Mouse (Mus musculus) mesoderm, embryonic 11.5 days (tissue): ENCODE measurements around the gene Fam184b.
A peak's percentile ranks its signal among the peaks of the same experiment; 100 is the strongest.
"Not testable (repeated sequence)": the region's sequence is repeated elsewhere in the genome, so short reads cannot be mapped to it uniquely, and the experiment has no call there.

ENCODE experiments used
- DNase-seq: peaks from one replicate; pipeline ENCODE4 v3.0.0-alpha.2; 2012; ENCODE audit warnings: low read depth, low spot score

Fam184b gene

DNA sequence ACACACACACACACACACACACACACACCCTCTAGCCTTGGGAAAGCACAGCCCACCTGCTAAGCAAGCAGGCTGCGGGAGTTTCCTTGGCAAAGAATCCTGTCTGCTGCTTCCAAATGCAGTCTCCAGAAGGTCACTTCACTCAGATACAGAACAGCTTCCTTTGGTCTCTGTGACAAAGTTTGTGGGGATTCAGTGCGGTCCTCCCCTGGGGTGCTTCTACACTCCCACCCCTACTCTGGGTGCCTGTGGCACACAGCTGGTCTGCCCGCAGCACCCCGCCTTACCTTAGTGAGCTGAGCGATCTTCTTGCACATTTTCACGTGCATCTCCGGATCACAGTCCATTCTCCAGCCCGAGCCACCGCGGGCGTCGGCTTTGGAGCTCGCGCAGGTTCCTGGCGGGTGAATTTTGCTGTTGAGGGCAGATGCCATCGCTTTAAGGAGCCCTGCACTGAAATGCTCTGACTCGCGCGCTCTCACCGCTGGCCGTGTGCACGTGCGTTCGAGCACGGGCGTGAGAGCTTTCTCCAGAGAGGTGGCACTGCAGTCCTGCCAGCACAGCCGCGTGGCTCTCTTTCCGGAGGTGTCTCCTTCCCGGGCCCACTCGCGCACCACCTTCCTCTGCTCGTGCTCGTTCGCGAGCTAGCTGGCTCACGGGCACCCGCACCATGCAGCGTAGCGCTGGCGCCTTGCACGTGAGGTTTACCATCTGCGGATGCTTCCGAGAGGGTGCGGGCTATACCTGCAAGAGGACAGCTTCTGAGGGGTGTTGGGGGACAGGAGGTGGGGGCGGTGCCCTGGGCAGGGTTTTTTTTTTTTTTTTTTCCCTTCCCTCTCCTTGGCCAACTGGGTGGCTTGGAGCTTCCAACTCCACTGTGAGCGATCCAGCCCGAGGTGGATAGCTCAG lies at the start of gene Fam184b:
TSS of gene Fam184b (minus strand) at position 809 of the 909 bp plus-strand sequence.
- DNase-seq: peak; percentile 50

DNA sequence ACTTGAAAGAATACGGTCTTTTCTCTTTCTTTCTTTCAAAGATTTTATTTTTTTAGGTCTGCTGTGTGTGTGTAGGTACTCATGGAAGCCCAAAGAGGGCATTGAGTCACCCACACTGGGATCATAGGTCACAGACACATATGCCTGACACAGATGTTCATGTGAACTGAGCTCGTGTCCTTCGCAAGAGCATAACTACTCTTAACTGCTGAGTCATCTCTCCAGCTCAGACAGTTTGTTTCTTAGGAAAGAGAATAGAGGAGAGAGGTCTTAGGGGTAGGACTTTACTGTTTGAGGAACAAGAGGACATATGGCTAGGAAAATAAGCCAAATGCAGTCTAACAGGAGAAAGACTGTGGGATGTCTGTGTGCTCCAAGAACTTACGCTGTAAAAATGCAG lies 49.7 kb upstream of the Fam184b start:
- DNase-seq: no peak

DNA sequence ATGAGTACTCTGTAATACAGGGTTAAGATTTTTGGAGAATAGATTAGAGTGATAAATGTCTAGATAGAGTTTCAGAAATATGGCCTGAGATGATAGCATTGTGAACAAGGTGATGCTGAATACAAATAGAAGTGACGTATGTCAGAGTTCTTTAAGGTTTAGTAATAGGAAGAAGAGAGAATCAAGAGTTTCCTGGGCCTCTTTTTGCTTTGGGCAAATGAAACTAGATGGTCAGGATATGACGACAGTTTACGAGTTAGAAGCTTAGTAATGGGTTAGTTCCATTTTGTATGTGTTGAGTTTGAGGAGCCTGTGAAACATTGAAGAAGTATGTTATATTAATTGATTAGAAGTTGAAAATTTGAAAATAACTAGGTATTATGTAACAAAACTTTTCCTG lies 46.8 kb upstream of the Fam184b start:
- no peak for DNase-seq

DNA sequence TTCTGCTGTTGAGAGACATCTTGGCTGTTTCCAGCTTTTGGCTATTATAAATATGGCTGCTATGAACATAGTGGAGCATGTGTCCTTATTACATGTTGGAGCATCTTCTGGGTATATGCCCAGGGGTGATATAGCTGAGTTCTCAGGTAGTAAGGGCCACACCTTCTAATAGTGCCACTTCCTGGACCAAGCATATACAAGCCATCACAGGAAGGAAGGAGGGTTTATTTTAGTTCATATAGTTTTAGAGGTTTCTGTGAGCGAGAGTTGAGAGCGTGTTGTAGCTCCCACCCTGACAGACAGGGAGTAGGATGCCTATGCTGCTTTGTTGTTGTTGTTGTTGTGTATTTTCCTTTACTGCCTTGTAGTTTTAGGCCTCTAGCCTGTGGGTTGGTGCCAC lies 45.8 kb upstream of the Fam184b start:
- DNase-seq: no peak

DNA sequence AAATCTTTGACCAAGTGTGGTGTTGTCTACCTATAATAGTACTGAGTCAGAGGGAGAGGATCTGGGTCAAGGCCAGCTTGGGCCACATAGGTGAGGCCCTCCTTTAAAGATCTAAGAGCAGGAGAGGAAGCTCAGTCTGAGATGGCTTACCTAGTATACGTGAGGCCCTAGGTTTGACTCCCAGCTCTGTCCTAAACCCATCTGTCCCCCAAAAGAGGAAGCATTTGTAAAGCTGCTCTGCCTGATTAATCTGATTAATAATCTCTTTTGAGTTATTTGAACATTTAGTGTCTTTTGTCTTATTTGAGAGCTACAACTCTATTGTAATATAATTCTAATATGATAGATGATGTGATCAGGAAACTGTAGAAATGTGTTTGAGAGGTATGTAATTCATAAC lies 44.0 kb upstream of the Fam184b start:
- no peak for DNase-seq

- no peak for DNase-seq
Observed at GRCm38 (mm10) chr5:45679955-45680354, 40.5 kb upstream of the Fam184b start.

DNA sequence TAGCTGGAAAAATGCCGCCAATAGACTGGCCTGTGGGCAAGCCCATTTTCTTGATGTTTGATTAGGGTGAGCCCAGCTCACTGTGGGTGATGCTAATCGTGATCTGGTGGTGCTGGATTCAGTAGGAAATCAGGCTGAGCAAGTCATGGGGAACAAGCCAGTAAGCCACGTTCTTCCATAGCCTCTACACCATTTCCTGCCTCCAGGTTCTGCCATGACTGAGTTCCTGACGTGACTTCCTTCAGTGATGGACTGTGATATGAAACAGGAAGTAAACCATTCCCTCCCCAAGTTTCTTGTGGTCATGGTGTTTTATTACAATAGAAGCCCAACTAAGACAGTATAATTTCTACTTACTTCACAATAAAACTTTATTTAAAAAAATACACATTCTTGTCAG lies 38.2 kb upstream of the Fam184b start:
- no peak for DNase-seq

DNA sequence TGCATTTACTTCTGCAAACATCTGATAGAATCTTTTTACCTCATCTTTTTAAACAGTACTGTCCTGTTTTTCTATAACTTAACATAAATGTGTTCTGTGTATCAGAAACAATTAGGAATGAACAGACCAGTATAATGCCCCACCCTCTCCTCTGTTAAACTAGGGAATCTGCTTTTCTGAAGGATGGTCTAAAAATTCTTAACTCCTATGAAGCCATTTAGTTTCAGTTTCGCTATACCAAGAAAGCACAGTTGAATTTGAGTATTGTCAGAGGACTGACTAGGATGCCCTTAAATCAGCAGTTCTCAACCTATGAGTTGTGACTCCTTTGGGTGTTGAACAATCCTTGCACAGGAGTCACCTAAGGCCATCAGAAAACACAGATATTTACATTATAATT lies 35.6 kb upstream of the Fam184b start:
- no peak for DNase-seq

DNA sequence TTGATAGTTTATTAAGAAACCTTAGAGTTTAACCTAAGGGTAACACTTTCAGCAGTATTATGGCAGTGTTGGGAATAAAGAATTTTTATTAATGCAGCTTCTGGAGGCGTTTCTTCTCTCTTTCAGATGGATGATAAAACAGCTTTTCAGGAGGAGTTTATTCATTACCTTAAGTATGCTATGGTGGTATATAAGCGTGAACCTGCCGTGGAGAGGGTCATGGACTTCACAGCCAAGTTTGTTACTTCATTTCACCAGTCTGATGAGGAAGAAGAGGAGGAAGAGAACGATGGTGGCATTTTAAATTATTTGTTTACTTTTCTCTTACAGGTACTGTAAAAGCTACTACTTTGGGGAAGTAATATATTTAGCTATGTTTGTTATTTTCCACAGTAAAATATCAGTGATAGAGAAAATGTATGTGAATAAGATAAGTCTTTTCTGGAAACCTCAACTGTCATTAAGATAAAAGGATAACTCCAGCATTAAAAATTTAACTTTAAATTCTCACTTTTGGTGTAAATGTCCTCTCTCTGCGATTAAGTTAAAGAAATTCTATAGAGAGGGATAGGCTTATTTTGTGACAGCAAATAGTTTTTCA lies 31.6 kb upstream of the Fam184b start:
- DNase-seq: no peak

GRCm38 (mm10) chr5:45670280-45670670 lies 30.9 kb upstream of the Fam184b start:
- no peak for DNase-seq

DNA sequence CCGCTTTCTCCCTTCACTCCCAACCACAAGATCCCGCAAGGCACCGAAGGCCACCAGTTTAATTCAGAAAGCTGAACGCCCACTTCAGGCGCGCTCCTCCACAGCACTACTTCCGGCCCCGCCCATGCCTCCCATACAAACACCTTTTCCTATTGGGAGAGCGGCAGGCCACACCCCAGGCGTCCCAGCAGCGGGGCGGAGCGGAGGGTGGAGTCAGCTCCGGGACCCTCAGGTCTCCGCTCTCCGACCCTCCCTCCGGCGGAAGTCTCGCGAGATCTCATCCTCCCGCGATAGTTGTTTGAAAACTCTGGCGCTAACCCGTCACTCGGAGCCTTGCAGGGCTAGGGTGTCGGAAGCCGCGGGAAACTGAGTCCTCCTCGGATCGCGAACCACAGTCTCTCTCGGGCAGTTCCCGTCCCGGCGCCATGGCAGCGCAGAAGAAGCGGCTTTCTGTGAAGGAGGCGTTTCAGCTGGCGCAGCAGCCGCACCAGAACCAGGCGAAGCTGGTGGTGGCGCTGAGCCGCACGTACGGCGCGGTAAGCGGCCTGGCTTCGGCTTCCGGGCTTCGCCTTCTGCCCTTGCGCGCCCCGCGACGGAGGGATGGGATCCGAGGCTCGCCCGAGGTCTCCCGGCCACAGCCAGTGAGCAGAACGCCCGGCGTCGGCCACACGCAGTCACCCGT lies 30.3 kb upstream of the Fam184b start, which contains the start of gene Ncapg:
TSS of gene Ncapg (plus strand) at position 322 of the 682 bp plus-strand sequence.
- DNase-seq: peak; percentile 99

DNA sequence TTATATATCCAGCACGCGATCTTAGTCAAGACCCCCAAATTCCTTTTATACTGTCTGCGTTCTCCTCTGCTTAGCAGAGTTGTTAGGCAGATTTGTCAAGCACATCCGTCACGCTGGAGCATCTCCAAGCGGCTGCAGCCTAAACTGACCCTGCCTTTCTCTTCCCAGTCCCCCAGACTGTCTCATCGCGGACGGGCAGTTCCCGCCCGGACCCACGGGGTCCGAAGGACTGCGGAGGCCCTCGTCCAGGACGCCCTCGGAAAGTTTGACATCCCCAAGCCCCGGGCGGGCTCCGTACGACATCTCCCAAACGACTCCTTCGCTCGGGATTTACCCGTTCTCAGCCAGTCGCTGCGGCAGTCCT lies 29.8 kb upstream of the Fam184b start:
- DNase-seq: no peak

GRCm38 (mm10) chr5:45668831-45669230 lies 29.4 kb upstream of the Fam184b start:
- peak; percentile 20 for DNase-seq

DNA sequence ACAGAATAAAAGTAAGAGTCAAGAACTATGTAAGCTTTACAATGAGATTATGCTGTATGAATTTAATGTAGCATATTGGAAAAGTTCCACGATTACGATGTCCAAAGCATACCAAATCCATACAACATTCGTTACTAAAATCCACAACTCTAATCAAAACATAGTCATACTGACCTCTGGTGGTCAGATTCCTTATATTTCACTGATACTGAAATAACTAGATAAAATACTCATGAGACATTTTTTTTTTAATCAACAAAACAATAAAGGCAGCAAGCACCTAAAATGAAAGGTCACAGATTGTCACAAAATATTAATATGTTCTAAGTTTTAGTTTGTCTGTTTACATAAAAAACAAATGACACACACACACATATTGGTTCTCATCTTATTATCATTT lies 28.9 kb upstream of the Fam184b start:
- DNase-seq: peak; percentile 60

- not testable (repeated sequence) for DNase-seq
Observed at GRCm38 (mm10) chr5:45658406-45658805, 19.0 kb upstream of the Fam184b start.

GRCm38 (mm10) chr5:45651026-45651703 lies 11.8 kb upstream of the Fam184b start:
- DNase-seq: no peak

DNA sequence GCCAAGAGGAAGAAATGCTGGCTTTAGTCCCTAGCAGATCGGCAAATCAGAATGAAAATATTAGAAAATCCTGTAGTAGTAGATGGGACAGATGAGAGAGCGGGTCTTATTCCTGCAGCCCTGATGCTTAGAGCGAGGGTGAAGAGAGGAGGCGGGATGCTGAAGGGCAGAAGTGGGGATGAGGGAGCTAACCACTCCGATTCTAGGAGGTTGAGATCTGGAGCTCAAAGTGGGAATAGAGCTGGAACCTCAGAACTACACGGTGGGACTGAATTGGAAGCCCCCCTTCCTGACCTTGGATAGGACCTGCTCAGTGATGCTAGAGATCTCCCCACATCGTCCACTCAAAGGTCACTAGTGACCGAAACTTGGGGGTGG lies 290 bp upstream of the Fam184b start:
- peak; percentile 7 for DNase-seq

- no peak for DNase-seq
Observed at GRCm38 (mm10) chr5:45638378-45638777, 1.0 kb downstream of the Fam184b start.

- no peak for DNase-seq
Observed at GRCm38 (mm10) chr5:45629470-45629869, 9.9 kb downstream of the Fam184b start.

GRCm38 (mm10) chr5:45627771-45628170 lies 11.6 kb downstream of the Fam184b start:
- no peak for DNase-seq

- no peak for DNase-seq
Observed at GRCm38 (mm10) chr5:45621511-45621910, 17.9 kb downstream of the Fam184b start.

- DNase-seq: no peak
Observed at GRCm38 (mm10) chr5:45599056-45599455, 40.4 kb downstream of the Fam184b start.
